Mouse (Mus musculus) small intestine, adult 2 months (tissue): ENCODE measurements around the gene H3f3a.

Experiments
- CTCF ChIP-seq: fragments of 200-500 bp; IDR thresholded peaks from 2 replicates; pipeline ENCODE4 v1.5.1; 2012; ENCODE audit warnings: low read depth, mild to moderate bottlenecking, control low read depth, inconsistent platforms, low read length, moderate library complexity, mixed read lengths; ENCODE audit not compliant: insufficient replicate concordance, insufficient read length; ENCODE audit errors: extremely low read depth
- POLR2A ChIP-seq: fragments of 200-500 bp; IDR thresholded peaks from 2 replicates; pipeline ENCODE4 v1.6.1; 2012; ENCODE audit warnings: low read depth, mild to moderate bottlenecking, control low read depth, inconsistent platforms, low read length, moderate library complexity

DNA sequence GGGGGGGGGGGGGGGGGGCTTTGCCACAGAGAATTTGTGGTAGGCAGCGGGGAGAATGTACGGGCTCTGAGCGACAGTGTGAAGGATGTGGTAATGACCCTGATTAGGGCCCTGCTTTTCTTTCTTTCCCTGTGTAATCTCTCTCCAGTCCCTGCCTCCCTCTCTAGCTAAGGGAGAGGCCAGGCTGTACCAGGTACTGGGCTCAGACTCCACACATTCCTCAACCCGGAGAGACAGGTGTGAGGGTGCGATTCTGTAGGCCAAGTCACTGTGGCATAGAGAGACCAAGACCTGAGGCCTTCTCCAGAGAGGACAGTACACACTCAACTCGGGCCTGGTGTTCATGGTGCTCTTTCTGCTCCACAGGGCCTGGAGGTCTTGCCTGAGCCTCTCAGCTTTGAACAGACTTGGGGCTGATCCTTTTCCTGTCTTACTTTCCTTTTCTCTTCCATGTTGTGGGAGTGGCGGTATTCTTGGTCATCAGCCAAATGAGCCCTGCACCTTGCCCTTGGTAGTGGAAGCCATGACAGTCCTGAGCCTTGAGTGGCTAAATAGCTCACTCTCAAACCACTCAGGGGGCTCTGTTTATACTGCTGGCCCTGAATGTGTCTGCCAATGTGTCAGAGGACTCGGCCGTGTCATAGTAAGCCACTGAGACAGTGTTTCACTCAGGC, 30.7 kb downstream of the H3f3a start:
- TF ChIP-seq CTCF = no peak
- TF ChIP-seq POLR2A = peak; percentile 11; the same call in 1 of the 2 replicates
